Mouse (Mus musculus) neutrophil, adult 59 days (primary cell): Measurements from ENCODE around the gene Prss36. TPM values are rescaled to one million over a fixed set of nuclear protein-coding genes. Genes with fewer than 3 reads are reported as not detected.

Experiments used
- total RNA-seq, 2 experiments: library from RNA; stranded (reverse); gene quantifications; 1 replicate in 1 of 2; 2 replicates in 1 of 2; pipeline ENCODE4 v1.2.4; 2023

The Prss36 gene
- 1 to 10 TPM in 1 of 2 experiments, under 1 TPM in 1; 0.73 to 2.2 TPM for total RNA-seq

GRCm38 (mm10) chr7:127946470-127947023, at the start of gene Prss36:
Gene Prss36 (minus strand): TSS chr7:127946725.

GRCm38 (mm10) chr7:127993341-127993977, 46.9 kb upstream of the Prss36 start, which contains the start of gene Pycard:
Gene Pycard (minus strand): TSS chr7:127993867.

DNA sequence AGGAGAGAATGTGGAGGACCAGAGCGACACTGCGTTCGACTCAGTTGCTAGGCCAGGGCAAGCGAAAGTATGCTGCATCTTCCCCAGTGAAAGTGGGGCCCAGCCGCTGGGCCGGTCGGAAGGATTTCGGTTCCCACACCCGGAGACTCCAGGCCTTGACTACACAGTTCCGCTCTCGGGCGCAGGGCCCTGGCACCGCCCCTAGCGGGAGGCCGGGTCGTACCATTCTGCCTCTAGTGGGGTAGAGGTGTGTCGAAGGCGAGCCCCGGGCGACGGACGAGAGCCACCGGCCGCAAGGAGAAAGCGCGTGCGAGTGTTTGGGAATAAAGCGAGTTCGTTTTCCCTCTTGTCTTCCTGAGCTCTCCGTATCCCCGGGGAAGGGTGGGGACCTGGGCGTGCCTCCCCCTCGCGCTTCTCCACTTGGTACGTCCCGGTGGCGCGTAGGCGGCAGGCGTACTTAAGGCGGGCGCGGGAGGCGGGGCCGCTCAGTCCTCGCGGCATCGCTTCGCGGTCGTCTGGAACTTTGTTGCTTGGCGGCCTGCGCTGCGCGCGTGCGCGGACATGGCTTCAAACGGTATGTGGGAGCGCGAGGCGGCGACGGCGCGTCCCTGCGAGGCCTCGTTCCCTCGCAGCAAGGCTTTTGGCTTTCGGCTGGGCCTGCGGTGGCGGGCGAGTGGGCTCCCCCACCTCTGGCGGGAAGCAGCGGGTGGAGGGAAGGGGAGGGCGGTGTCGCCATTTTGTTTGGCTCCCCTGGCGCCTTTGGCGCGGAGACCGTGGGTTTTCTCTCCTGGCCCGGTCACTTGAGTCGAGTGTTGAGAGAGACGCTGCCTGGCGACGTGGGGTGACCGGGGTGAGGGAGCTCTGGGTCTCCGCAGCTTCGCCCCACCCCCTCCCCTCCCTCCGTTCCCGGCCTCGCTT, 20.7 kb upstream of the Prss36 start, which contains the start of gene Fus:
Gene Fus (plus strand): TSS at position 454 of the 918 bp plus-strand sequence.

GRCm38 (mm10) chr7:127929923-127930322, 16.6 kb downstream of the Prss36 start, which contains the start of gene Prss8:
Gene Prss8 (minus strand): TSS chr7:127930104.

DNA sequence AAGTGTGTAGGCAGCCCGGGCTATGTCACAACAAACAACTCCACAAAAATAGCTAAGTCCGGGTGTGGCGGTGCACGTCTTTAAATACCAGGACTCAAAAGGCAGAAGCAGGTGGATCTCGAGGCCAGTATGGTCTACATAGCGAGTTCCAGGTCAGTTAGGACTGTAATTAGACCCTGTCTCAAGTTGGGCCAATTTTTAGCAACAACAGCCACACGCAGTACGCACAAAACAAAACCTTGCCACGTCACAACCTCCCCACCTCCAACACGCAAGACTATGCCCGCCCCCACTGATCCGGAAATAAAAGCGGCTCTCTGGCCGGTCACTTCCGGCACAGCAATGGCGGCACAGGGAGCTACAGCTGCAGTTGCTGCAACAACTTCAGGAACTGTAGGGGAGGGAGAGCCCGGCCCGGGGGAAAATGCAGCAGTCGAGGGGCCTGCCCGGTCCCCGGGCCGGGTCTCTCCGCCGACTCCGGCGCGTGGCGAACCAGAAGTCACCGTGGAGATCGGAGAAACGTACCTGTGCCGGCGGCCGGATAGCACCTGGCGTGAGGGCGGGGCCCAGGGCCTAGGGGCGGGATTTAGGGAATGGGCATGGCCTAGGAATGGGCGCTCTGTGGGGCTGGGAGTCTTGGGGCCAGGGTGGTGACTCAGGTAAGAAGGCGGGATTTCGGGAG, 34.2 kb downstream of the Prss36 start, which contains the start of gene Kat8:
Gene Kat8 (plus strand): TSS at position 327 of the 682 bp plus-strand sequence.

DNA sequence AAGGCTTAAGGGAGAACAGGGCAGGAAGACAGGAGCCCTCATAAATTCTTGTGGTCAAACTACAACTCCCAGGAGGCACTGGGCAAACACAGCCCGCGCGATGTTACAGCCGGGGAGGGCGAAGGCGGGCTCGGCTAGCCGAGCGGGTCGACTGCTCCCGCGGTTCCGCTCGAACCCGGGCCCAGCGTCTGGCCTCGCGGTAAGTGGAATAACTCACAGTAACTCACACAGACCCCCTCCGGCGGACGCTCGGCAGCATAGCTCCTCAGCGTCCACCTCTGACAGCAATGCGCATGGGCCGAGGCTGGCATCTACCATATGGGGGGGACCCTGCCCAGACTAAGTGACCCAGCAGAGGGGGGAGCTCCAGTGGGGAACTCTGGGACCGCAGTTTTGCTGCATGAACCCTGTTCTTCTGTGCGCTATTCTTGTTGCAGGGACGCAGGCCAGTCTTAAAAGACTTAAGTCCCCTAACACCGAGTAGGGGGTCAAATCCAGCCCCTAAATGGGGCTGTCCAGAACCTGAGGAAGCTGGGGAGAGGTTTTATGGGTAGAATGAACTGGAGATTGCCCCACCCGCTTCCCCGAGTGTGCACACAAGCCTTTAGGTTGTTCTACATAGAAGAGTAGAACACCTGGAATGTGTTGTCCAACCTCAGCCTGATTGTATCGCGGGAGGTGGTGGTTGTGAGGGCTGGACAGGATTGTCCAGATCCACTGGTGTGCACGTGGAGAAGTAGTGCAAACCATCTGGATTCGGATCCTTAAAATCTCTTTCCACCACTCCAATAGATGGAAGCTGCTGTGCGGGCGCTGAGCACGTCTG, 42.3 kb downstream of the Prss36 start, which contains the start of gene Bckdk:
Gene Bckdk (plus strand): TSS at position 112 of the 826 bp plus-strand sequence.

DNA sequence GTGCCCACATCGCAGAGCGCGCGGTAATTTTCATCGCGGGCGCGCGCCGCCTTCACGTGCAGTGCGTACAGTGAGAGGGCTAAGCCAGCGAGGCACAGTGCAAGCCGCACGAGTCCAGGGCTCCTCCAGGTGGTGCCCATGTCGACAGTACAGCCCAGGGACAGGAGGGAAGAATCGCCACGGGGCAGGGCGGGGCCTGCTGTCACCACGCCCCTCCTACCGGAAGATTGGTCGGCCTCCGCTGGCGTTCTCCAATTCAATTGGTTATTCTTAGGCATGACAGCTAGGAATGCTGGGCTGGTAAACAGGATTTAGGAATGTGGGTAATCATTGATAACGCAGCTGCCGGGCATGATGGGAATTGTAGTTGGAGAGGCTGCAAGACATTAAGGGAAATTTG, 51.1 kb downstream of the Prss36 start, which contains the start of the genes Gm21974 and Vkorc1:
Gene Gm21974 (minus strand): TSS at position 13 of the 400 bp plus-strand sequence.
Gene Vkorc1 (minus strand): TSS at position 176 of the 400 bp plus-strand sequence.

DNA sequence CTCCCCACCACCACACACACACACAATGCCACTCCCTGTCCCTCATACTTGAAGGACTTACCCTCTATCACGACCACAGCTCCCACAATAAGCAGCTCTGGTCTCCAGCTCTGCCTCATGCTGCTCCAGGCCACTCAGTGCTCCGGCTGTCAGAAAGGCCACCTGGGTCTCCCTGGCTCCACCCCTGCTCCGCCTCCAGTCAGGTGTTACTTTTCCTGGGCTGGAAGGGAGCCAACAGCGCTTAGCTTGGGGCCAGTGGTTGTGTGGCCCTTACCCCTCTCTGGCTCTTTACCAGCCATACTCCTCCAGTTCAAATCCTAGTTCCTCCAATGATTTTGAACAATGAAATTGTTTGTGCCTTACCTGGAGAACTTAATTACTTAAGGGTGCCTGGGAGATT, 55.7 kb downstream of the Prss36 start, which contains the start of gene Prss53:
Gene Prss53 (minus strand): TSS at position 173 of the 400 bp plus-strand sequence.

Other genes starting within 250 kb of the Prss36 start
- gene Bcl7c, start 237.8 kb downstream of the Prss36 start, total RNA-seq = 10 to 100 TPM; 34.8 to 46.5 TPM
- not detected for gene Ctf1, start 234.0 kb downstream of the Prss36 start, total RNA-seq
- not detected for gene Ctf2, start 214.6 kb downstream of the Prss36 start, total RNA-seq
- 1 to 10 TPM; 6.0 to 7.0 TPM for gene Fbxl19, start 202.2 kb downstream of the Prss36 start, total RNA-seq
- gene Orai3, start 176.9 kb downstream of the Prss36 start, total RNA-seq = 10 to 100 TPM; 27.2 to 29.1 TPM
- gene Setd1a, start 170.1 kb downstream of the Prss36 start, total RNA-seq = 10 to 100 TPM; 30.9 to 31.9 TPM
- gene Gm49388, start 161.1 kb downstream of the Prss36 start, total RNA-seq = under 1 TPM in 1 of 2 experiments, not detected in 1; 0.84 TPM
- 10 to 100 TPM; 12.8 to 15.1 TPM for gene Hsd3b7, start 146.1 kb downstream of the Prss36 start, total RNA-seq
- 10 to 100 TPM; 61.0 to 71.1 TPM for gene Stx4a, start 122.4 kb downstream of the Prss36 start, total RNA-seq
- not detected for gene Stx1b, start 122.2 kb downstream of the Prss36 start, total RNA-seq
- 10 to 100 TPM; 39.9 to 40.2 TPM for gene Zfp646, start 70.5 kb downstream of the Prss36 start, total RNA-seq
- gene Zfp668, start 69.9 kb downstream of the Prss36 start, total RNA-seq = 1 to 10 TPM; 6.9 to 8.2 TPM
- not detected for gene Prss53, start 55.8 kb downstream of the Prss36 start, total RNA-seq
- not detected for gene Gm21974, start 51.3 kb downstream of the Prss36 start, total RNA-seq
- gene Vkorc1, start 51.1 kb downstream of the Prss36 start, total RNA-seq = 10 to 100 TPM in 1 of 2 experiments, 1 to 10 TPM in 1; 8.9 to 10.6 TPM
- gene Bckdk, start 42.6 kb downstream of the Prss36 start, total RNA-seq = 10 to 100 TPM; 33.7 to 34.8 TPM
- gene Kat8, start 34.2 kb downstream of the Prss36 start, total RNA-seq = 10 to 100 TPM; 16.9 to 19.3 TPM
- gene Prss8, start 16.6 kb downstream of the Prss36 start, total RNA-seq = not detected
- 100 to 1,000 TPM; 381 to 409 TPM for gene Fus, start 20.7 kb upstream of the Prss36 start, total RNA-seq
- gene Pycard, start 47.1 kb upstream of the Prss36 start, total RNA-seq = 10 to 100 TPM; 58.7 to 76.0 TPM
- gene Trim72, start 57.2 kb upstream of the Prss36 start, total RNA-seq = under 1 TPM; 0.42 to 0.57 TPM
- gene Itgam, start 115.9 kb upstream of the Prss36 start, total RNA-seq = 100 to 1,000 TPM; 810 to 844 TPM
- gene Gm49368, start 116.0 kb upstream of the Prss36 start, total RNA-seq = 10 to 100 TPM; 17.9 to 22.6 TPM
- 10 to 100 TPM; 18.0 to 27.4 TPM for gene Itgax, start 182.8 kb upstream of the Prss36 start, total RNA-seq
- gene Itgad, start 207.7 kb upstream of the Prss36 start, total RNA-seq = 1 to 10 TPM; 1.4 to 1.8 TPM